In genomic region chr1:190697576-190697975, GRCm38 (mm10) we compare ENCODE assay signal across 29 mouse cellular contexts.
DNase-seq lines count a peak whose midpoint lies in the region; ATAC-seq and TF ChIP-seq lines count a peak whose summit lies in the region.
"Had no signal": no experiment of that assay in that cellular context is flagged by ENCODE, and none has a peak within 500 bp of the region (broad histone marks: within the 10 kb centered on the region; RNA-seq: fewer than 3 reads in every experiment).

No protein-coding gene starts in this region.

- TF ChIP-seq CTCF in forebrain, postnatal 0 days (IDR thresholded peaks at IDR 0.05; ENCODE audit: low read depth), result no peak

- H3K9me3 ChIP-seq in forebrain, postnatal 0 days (ENCODE audit: low read length), result no peaks in the 10 kb centered on the region
- no peaks in the 10 kb centered on the region for H3K9me3 ChIP-seq in forebrain, embryonic 13.5 days (replicated peaks)
- H3K9me3 ChIP-seq in embryonic facial prominence, embryonic 11.5 days (replicated peaks; ENCODE audit: control insufficient read depth, low read length), result no peaks in the 10 kb centered on the region
- H3K9me3 ChIP-seq: embryonic facial prominence, embryonic 15.5 days; forebrain, embryonic 12.5 days; hindbrain, embryonic 13.5 days; limb, embryonic 12.5 days; liver, embryonic 15.5 days; lung, embryonic 15.5 days; midbrain, embryonic 13.5 days had no signal

- 0 out of 2 replicates have a peak, but pooled peaks have one; percentile 29 for ATAC-seq in forebrain, postnatal 0 days
- ATAC-seq in forebrain, embryonic 13.5 days, result no peak
- no peak for ATAC-seq in embryonic facial prominence, embryonic 11.5 days (replicated peaks; ENCODE audit: insufficient number of reproducible peaks, low FRiP score, low TSS enrichment, low read depth)
- ATAC-seq: activated CD4-positive, CD25-positive, alpha-beta regulatory T cell, adult 4 months; intestine, embryonic 16.5 days; midbrain, embryonic 13.5 days; Patski had no signal

- H3K27me3 ChIP-seq in forebrain, postnatal 0 days (ENCODE audit: insufficient read depth, low read length), result no peaks in the 10 kb centered on the region; the same call in 1 of the 2 replicates
- no peaks in the 10 kb centered on the region for H3K27me3 ChIP-seq in forebrain, embryonic 13.5 days
- H3K27me3 ChIP-seq in embryonic facial prominence, embryonic 11.5 days (ENCODE audit: control insufficient read depth, insufficient read depth, low read length), result no peaks in the 10 kb centered on the region
- H3K27me3 ChIP-seq: embryonic facial prominence, embryonic 15.5 days; forebrain, embryonic 12.5 days; hindbrain, embryonic 13.5 days; limb, embryonic 12.5 days; liver, embryonic 15.5 days; lung, embryonic 15.5 days; midbrain, embryonic 13.5 days had no signal

- no peak for DNase-seq in forebrain, postnatal 0 days
- peak; percentile 20 for DNase-seq in ovary, adult 18-20 months (ENCODE audit: low spot score)
- no peak for DNase-seq in ovary, postnatal 14 days (ENCODE audit: low spot score)
- peak; percentile 27 for DNase-seq in embryonic facial prominence, embryonic 11.5 days (ENCODE audit: low spot score)
- no peak for DNase-seq in spleen, postnatal 10 days (ENCODE audit: low spot score in 2 of 2)
- DNase-seq in T-cell, adult 2 months (ENCODE audit: low spot score), result no peak
- DNase-seq: adrenal gland, adult 8-10 months; cerebellum, adult 8-10 months; gastrocnemius, adult 2 months; gastrocnemius, postnatal 36 days; heart, adult 18-20 months; heart, postnatal 4 days; kidney, adult 8-10 months; kidney, postnatal 10 days; right cerebral cortex, postnatal 25 days; thymus, postnatal 14 days had no signal

- H3K4me3 ChIP-seq in forebrain, postnatal 0 days (ENCODE audit: low read depth, low read length), result no peak overlapping the region
- H3K4me3 ChIP-seq in forebrain, embryonic 13.5 days, result no peak overlapping the region
- H3K4me3 ChIP-seq in embryonic facial prominence, embryonic 11.5 days (ENCODE audit: low read depth, low read length), result no peak overlapping the region
- H3K4me3 ChIP-seq: embryonic facial prominence, embryonic 15.5 days; forebrain, embryonic 12.5 days; gastrocnemius, adult 2 months; hindbrain, embryonic 13.5 days; left cerebral cortex, adult 2 months; limb, embryonic 12.5 days; liver, embryonic 15.5 days; lung, embryonic 15.5 days; midbrain, embryonic 13.5 days had no signal

- 35% methylated on average over 6 of the region's 6 CpGs for WGBS in forebrain, postnatal 0 days
- WGBS in forebrain, embryonic 13.5 days, result 29% methylated on average over 6 of the region's 6 CpGs
- WGBS in embryonic facial prominence, embryonic 11.5 days, result 22% methylated on average over 6 of the region's 6 CpGs

- H3K36me3 ChIP-seq in forebrain, postnatal 0 days (ENCODE audit: insufficient read depth), result no peaks in the 10 kb centered on the region
- no peaks in the 10 kb centered on the region for H3K36me3 ChIP-seq in forebrain, embryonic 13.5 days (ENCODE audit: poor library complexity, severe bottlenecking)
- no peaks in the 10 kb centered on the region for H3K36me3 ChIP-seq in embryonic facial prominence, embryonic 11.5 days (replicated peaks; ENCODE audit: control insufficient read depth, insufficient read depth, low read depth, low read length)
- H3K36me3 ChIP-seq: embryonic facial prominence, embryonic 15.5 days; forebrain, embryonic 12.5 days; hindbrain, embryonic 13.5 days; limb, embryonic 12.5 days; liver, embryonic 15.5 days; lung, embryonic 15.5 days; midbrain, embryonic 13.5 days had no signal

- no peak overlapping the region for H3K9ac ChIP-seq in forebrain, postnatal 0 days
- H3K9ac ChIP-seq in forebrain, embryonic 13.5 days, result no peak overlapping the region
- H3K9ac ChIP-seq in embryonic facial prominence, embryonic 11.5 days (replicated peaks; ENCODE audit: low read length), result no peak overlapping the region
- H3K9ac ChIP-seq: embryonic facial prominence, embryonic 15.5 days; forebrain, embryonic 12.5 days; hindbrain, embryonic 13.5 days; limb, embryonic 12.5 days; liver, embryonic 15.5 days; lung, embryonic 15.5 days; midbrain, embryonic 13.5 days had no signal

- no peaks in the 10 kb centered on the region for H3K4me1 ChIP-seq in forebrain, postnatal 0 days (ENCODE audit: insufficient read depth)
- H3K4me1 ChIP-seq in forebrain, embryonic 13.5 days, result no peaks in the 10 kb centered on the region
- no peaks in the 10 kb centered on the region for H3K4me1 ChIP-seq in embryonic facial prominence, embryonic 11.5 days (ENCODE audit: control insufficient read depth, insufficient read depth, low read length)
- H3K4me1 ChIP-seq: embryonic facial prominence, embryonic 15.5 days; forebrain, embryonic 12.5 days; limb, embryonic 12.5 days; liver, embryonic 15.5 days; lung, embryonic 15.5 days had no signal

- H3K27ac ChIP-seq in forebrain, postnatal 0 days (ENCODE audit: low read depth, low read length), result no peak overlapping the region
- no peak overlapping the region for H3K27ac ChIP-seq in forebrain, embryonic 13.5 days
- H3K27ac ChIP-seq in embryonic facial prominence, embryonic 11.5 days (replicated peaks; ENCODE audit: low read depth, low read length), result no peak overlapping the region
- H3K27ac ChIP-seq: embryonic facial prominence, embryonic 15.5 days; forebrain, embryonic 12.5 days; gastrocnemius, adult 2 months; hindbrain, embryonic 13.5 days; left cerebral cortex, adult 2 months; limb, embryonic 12.5 days; liver, embryonic 15.5 days; lung, embryonic 15.5 days; midbrain, embryonic 13.5 days had no signal

- H3K4me2 ChIP-seq in forebrain, postnatal 0 days (ENCODE audit: low read depth), result no peak overlapping the region
- H3K4me2 ChIP-seq in forebrain, embryonic 13.5 days, result no peak overlapping the region
- H3K4me2 ChIP-seq in embryonic facial prominence, embryonic 11.5 days (ENCODE audit: low read depth, low read length), result no peak overlapping the region
- H3K4me2 ChIP-seq: embryonic facial prominence, embryonic 15.5 days; forebrain, embryonic 12.5 days; heart, embryonic 11.5 days; hindbrain, embryonic 13.5 days; limb, embryonic 12.5 days; liver, embryonic 15.5 days; lung, embryonic 15.5 days; midbrain, embryonic 13.5 days had no signal

Comparison
In these comparisons a context has a peak if more than half of its experiments do, and no peak if none do; other contexts are left out.
1. DNase-seq: peak in ovary, adult 18-20 months (single experiment) and embryonic facial prominence, embryonic 11.5 days (single experiment); none in forebrain, postnatal 0 days (single experiment), ovary, postnatal 14 days (single experiment), spleen, postnatal 10 days (0 of 2) and T-cell, adult 2 months (single experiment).